Mouse (Mus musculus): ENCODE measurements around the gene Spata46. TPM values are rescaled to one million over a fixed set of nuclear protein-coding genes. Genes with fewer than 3 reads are reported as not detected.

Spata46 gene
- polyA plus RNA-seq (2014; fragmentation: Illumina TruSeq; extraction: RNeasy Lipid Tissue Mini Kit (QIAGEN cat#74804); ENCODE audit: low read depth, low replicate concordance) = not detected

GRCm38 (mm10) chr1:170308503-170308902, at the start of gene Spata46:
Gene Spata46 (plus strand): TSS chr1:170308803.

GRCm38 (mm10) chr1:170277016-170277415, 31.6 kb upstream of the Spata46 start, which contains the start of gene Sh2d1b1:
Gene Sh2d1b1 (plus strand): TSS chr1:170277320.

GRCm38 (mm10) chr1:170306232-170306631, 2.4 kb upstream of the Spata46 start, which contains the start of gene Gm7694:
Gene Gm7694 (minus strand): TSS chr1:170306332.

Other genes with a start within 250 kb of the Spata46 start
- gene Ddr2, start 198.0 kb upstream of the Spata46 start, polyA plus RNA-seq (2014; fragmentation: Illumina TruSeq; extraction: RNeasy Lipid Tissue Mini Kit (QIAGEN cat#74804); ENCODE audit: low read depth, low replicate concordance) = 13.5 TPM
- gene Uap1, start 133.8 kb upstream of the Spata46 start, polyA plus RNA-seq (2014; fragmentation: Illumina TruSeq; extraction: RNeasy Lipid Tissue Mini Kit (QIAGEN cat#74804); ENCODE audit: low read depth, low replicate concordance) = 43.2 TPM
- 15.3 TPM for gene Uhmk1, start 93.4 kb upstream of the Spata46 start, polyA plus RNA-seq (2014; fragmentation: Illumina TruSeq; extraction: RNeasy Lipid Tissue Mini Kit (QIAGEN cat#74804); ENCODE audit: low read depth, low replicate concordance)
- not detected for gene Sh2d1b2, start 76.1 kb upstream of the Spata46 start, polyA plus RNA-seq (2014; fragmentation: Illumina TruSeq; extraction: RNeasy Lipid Tissue Mini Kit (QIAGEN cat#74804); ENCODE audit: low read depth, low replicate concordance)
- not detected for gene Sh2d1b1, start 31.5 kb upstream of the Spata46 start, polyA plus RNA-seq (2014; fragmentation: Illumina TruSeq; extraction: RNeasy Lipid Tissue Mini Kit (QIAGEN cat#74804); ENCODE audit: low read depth, low replicate concordance)
- gene Gm7694, start 2.5 kb upstream of the Spata46 start, polyA plus RNA-seq (2014; fragmentation: Illumina TruSeq; extraction: RNeasy Lipid Tissue Mini Kit (QIAGEN cat#74804); ENCODE audit: low read depth, low replicate concordance) = 7.0 TPM

All from heart, adult 10 weeks (tissue).